Mouse (Mus musculus): ENCODE results near the gene Camta1. TPM values are rescaled to one million over a fixed set of nuclear protein-coding genes. Genes with fewer than 3 reads are reported as not detected.

The Camta1 gene
- polyA plus RNA-seq, 1 experiment from 2014 or later, result 106 TPM

DNA sequence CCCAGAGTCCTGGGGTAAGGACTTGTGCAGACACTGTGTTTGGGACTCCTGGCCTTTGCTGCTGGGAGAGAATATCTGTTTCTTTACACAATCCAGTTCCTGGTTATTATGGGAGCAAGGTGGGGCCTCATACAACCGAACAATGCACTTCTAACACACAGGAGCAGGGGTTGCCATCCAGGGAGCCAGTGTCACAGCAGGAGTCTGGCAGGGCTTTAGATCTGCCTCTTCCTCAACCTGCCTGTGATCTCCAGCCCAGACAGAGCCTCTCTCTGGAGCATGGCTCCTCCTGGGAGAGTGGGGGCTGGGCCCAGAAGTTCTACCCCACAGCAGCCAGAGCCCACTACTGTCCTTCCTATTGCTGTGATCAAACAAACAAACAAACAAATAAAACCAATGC is 483.9 kb downstream of the Camta1 start:
- no peak overlapping the region for H3K27ac ChIP-seq (replicated peaks; ENCODE audit: low read depth, low read length)
- WGBS, result 60% methylated on average over 1 of the region's 1 CpGs
- no peak overlapping the region for H3K9ac ChIP-seq (ENCODE audit: low read length)
- H3K4me3 ChIP-seq (ENCODE audit: low read depth, low read length), result no peak overlapping the region
- H3K4me2 ChIP-seq (ENCODE audit: low read depth, severe bottlenecking), result no peak overlapping the region
- H3K4me1 ChIP-seq (ENCODE audit: control insufficient read depth, insufficient read depth, low read length), result no peaks in the 10 kb centered on the region
- no peaks in the 10 kb centered on the region for H3K9me3 ChIP-seq (ENCODE audit: control insufficient read depth, low read length)
- H3K36me3 ChIP-seq (ENCODE audit: control insufficient read depth, insufficient read depth, low read length), result no peaks in the 10 kb centered on the region
- DNase-seq (ENCODE audit: low spot score) (no peak), ATAC-seq (ENCODE audit: insufficient number of reproducible peaks, low FRiP score, low TSS enrichment, low read depth) (no peak)
- no peaks in the 10 kb centered on the region for H3K27me3 ChIP-seq (ENCODE audit: control insufficient read depth, insufficient read depth, low read length)

DNA sequence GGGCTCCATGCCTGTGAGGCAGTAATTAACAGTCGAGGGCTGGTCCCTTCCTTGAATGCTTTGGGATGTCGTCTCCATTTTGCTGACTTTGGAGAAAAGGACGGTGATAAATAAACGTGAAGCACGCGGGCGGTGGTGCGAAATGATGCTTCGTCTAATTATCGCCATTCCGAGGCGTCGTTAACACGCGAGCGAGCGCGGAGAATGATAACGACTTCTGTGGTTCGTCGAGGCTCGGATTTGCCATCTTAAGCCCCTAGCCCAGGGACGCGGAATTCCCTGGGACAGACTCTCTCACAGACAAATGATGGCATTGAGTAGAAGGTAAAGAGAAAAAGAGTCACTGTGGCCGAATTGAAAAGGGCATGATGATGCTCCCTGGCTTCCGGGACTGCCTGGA is 485.4 kb downstream of the Camta1 start:
- Histone ChIP-seq H3K36me3 (ENCODE audit: control insufficient read depth, insufficient read depth, low read length) (no peaks in the 10 kb centered on the region), H3K4me2 (ENCODE audit: low read depth, severe bottlenecking) (no peak overlapping the region), H3K9me3 (ENCODE audit: control insufficient read depth, low read length) (no peaks in the 10 kb centered on the region), H3K4me1 (ENCODE audit: control insufficient read depth, insufficient read depth, low read length) (no peaks in the 10 kb centered on the region), H3K27ac (replicated peaks; ENCODE audit: low read depth, low read length) (no peak overlapping the region), H3K9ac (ENCODE audit: low read length) (no peak overlapping the region), H3K27me3 (ENCODE audit: control insufficient read depth, insufficient read depth, low read length) (no peaks in the 10 kb centered on the region), H3K4me3 (ENCODE audit: low read depth, low read length) (no peak overlapping the region)
- no peak for DNase-seq (ENCODE audit: low spot score)
- 63% methylated on average over 26 of the region's 26 CpGs for WGBS
- ATAC-seq (ENCODE audit: insufficient number of reproducible peaks, low FRiP score, low TSS enrichment, low read depth), result no peak

DNA sequence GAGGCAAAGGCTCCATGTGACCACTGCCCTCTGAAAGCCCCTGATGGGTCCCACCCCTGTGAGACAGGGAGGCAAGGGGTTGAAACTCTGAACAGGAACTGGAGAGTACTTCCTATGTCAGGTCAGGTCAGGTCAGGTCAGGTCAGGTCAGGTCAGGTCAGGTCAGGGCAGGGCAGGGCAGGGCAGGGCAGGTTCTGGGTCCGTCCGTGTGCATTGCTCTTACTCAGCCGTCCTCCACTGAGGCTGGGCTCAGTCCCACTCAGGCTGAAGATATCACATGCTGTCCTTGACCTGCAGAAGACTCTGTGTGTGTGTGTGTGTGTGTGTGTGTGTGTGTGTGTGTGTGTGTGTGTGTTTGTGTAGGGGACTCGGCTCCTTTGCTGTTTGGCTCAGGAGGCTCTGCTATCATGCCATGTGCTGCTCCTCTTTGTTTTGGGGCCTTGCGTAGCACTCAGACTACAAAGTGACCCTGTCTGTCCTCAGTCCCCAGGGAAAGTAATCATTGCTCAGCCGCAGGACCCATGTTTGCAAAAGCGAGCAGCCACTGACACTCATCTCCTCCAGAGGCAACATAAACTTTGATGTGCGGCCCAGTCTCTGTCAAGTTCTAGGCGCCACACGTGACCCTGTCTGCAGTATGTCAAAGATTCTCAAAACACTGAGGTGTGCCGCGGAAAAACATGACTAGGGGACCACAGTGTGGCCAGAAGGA is 488.7 kb downstream of the Camta1 start:
- H3K9ac ChIP-seq (ENCODE audit: low read length), result no peak overlapping the region
- DNase-seq (ENCODE audit: low spot score), result no peak

DNA sequence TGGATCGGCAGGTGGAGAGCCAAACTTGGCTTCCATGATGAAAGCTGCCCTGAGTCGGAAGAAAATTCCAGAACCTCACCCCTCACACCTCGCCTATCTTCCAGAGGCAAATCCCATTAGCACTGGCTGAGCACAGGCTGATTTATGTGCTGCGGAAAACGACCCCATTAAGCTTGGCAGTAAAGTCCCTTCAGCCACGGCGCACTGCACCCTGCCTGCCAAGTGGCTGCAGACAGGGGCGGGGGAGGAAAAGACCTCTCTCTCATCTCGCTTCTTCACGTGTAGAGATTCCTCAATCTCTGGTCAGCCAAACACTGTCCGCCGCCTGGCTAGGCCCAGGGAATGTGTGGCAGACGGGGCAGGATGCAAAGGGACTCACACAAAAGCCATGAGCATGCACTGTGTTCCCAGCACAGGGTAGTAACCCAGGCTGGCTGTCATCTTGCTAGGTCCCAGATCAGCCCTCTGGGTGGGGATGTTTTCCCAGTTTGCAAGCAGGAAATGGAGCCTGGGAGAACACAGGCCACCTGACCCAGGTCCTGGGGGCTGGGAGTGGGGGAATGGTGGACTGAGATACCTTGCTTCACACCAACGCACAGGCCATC is 494.6 kb downstream of the Camta1 start:
- H3K4me2 ChIP-seq (ENCODE audit: low read depth, severe bottlenecking), result peak overlapping the region; percentile 3
- no peak overlapping the region for H3K27ac ChIP-seq (replicated peaks; ENCODE audit: low read depth, low read length)
- H3K36me3 ChIP-seq (ENCODE audit: control insufficient read depth, insufficient read depth, low read length), result no peaks in the 10 kb centered on the region
- WGBS, result 13% methylated on average over 14 of the region's 14 CpGs
- H3K27me3 ChIP-seq (ENCODE audit: control insufficient read depth, insufficient read depth, low read length), result no peaks in the 10 kb centered on the region
- no peaks in the 10 kb centered on the region for H3K9me3 ChIP-seq (ENCODE audit: control insufficient read depth, low read length)
- peaks cover 14% of the 10 kb centered on the region for H3K4me1 ChIP-seq (ENCODE audit: control insufficient read depth, insufficient read depth, low read length)
- no peak overlapping the region for H3K9ac ChIP-seq (ENCODE audit: low read length)
- no peak overlapping the region for H3K4me3 ChIP-seq (ENCODE audit: low read depth, low read length)
- DNase-seq (ENCODE audit: low spot score) (peak; percentile 72), ATAC-seq (ENCODE audit: insufficient number of reproducible peaks, low FRiP score, low TSS enrichment, low read depth) (no peak)

More for the DNA sequence above, 488.7 kb downstream of the Camta1 start:
- Histone ChIP-seq H3K27me3 (ENCODE audit: control insufficient read depth, insufficient read depth, low read length) (no peaks in the 10 kb centered on the region), H3K4me1 (ENCODE audit: control insufficient read depth, insufficient read depth, low read length) (no peaks in the 10 kb centered on the region), H3K4me2 (ENCODE audit: low read depth, severe bottlenecking) (no peak overlapping the region), H3K4me3 (ENCODE audit: low read depth, low read length) (no peak overlapping the region), H3K9me3 (ENCODE audit: control insufficient read depth, low read length) (no peaks in the 10 kb centered on the region), H3K27ac (replicated peaks; ENCODE audit: low read depth, low read length) (no peak overlapping the region), H3K36me3 (ENCODE audit: control insufficient read depth, insufficient read depth, low read length) (no peaks in the 10 kb centered on the region)
- WGBS, result 65% methylated on average over 12 of the region's 12 CpGs
- ATAC-seq (ENCODE audit: insufficient number of reproducible peaks, low FRiP score, low TSS enrichment, low read depth), result no peak

DNA sequence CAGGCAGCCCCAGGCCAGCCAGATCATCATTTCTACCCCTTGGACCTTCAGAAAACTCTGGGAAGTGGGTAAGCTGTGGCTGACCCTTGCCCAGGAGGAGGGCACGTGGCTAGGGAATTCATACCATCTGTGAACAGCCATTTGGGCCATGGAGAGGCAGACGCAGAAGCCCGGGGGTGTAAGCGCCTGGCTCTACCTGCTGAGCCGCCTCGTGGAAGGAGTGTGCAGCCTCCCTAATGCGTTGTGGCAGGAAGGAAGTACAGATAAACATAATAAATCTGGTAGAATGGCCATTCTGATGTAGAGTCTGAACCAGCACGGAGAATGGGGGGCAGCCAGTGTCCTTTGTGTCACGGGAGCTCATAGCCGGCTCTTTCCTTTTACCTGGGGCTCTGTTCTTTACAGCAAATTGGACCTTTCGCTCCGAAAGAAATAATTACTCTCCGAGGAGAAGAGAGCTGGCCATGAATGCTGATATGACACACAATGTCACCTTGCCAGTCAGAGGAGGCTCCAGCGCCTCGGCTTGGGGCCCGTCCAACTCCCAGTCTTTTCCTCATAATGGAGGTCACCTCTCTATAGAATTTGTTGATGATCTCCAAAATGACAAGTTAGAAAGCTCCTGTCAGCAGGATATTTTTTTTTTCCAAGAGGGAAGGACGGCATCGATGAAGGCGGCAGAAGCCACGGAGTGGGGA is 500.6 kb downstream of the Camta1 start:
- Histone ChIP-seq H3K4me2 (ENCODE audit: low read depth, severe bottlenecking) (no peak overlapping the region), H3K27me3 (ENCODE audit: control insufficient read depth, insufficient read depth, low read length) (no peaks in the 10 kb centered on the region), H3K4me1 (ENCODE audit: control insufficient read depth, insufficient read depth, low read length) (peaks cover 3% of the 10 kb centered on the region; the same call in 1 of the 2 replicates), H3K9ac (ENCODE audit: low read length) (no peak overlapping the region), H3K9me3 (ENCODE audit: control insufficient read depth, low read length) (no peaks in the 10 kb centered on the region), H3K4me3 (ENCODE audit: low read depth, low read length) (no peak overlapping the region), H3K36me3 (ENCODE audit: control insufficient read depth, insufficient read depth, low read length) (no peaks in the 10 kb centered on the region), H3K27ac (replicated peaks; ENCODE audit: low read depth, low read length) (no peak overlapping the region)
- DNase-seq (ENCODE audit: low spot score) (no peak), ATAC-seq (ENCODE audit: insufficient number of reproducible peaks, low FRiP score, low TSS enrichment, low read depth) (no peak)
- WGBS, result 61% methylated on average over 20 of the region's 20 CpGs

DNA sequence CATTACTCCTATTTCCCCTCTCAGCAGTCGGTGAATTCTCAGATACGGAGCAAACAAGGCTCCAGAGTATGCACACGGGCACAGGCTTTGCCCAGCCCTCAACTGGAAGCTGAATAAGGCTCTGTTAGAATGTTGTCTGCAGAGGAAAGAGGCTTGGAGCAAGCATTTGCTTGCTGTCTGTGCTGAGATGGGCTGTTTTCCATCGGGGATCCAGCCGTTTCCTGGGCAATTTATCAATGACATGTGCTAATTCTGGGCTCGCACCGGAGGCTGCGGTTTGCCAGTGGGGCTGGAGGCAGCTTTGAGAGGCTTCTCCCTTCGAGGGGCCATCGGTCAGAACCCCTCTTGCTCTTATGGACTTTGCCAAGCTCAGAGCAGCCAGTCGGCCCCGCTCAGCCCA is 506.2 kb downstream of the Camta1 start:
- 16% methylated on average over 12 of the region's 12 CpGs for WGBS

DNA sequence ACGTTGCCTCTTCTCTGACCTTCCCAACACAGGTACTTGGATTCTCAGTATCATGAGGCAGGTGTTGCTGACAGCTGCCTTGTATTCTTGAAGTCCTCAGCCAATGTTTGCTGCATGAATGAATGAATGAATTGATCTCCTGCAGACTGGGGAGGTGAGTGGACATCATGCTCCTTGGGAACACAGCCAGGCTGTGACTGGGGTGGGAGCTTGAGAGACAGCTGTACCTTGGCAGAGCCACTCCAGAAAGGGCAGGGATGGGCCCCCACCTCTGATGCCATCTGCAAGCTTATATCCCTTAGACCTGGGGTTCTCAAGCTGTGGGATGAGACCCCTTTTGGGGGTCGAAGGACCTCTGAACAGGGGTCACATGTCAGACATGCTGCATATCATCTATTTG is 508.9 kb downstream of the Camta1 start:
- Histone ChIP-seq H3K4me1 (ENCODE audit: control insufficient read depth, insufficient read depth, low read length) (peaks cover 5% of the 10 kb centered on the region; the same call in 1 of the 2 replicates), H3K27me3 (ENCODE audit: control insufficient read depth, insufficient read depth, low read length) (no peaks in the 10 kb centered on the region), H3K27ac (replicated peaks; ENCODE audit: low read depth, low read length) (no peak overlapping the region), H3K4me3 (ENCODE audit: low read depth, low read length) (no peak overlapping the region), H3K36me3 (ENCODE audit: control insufficient read depth, insufficient read depth, low read length) (no peaks in the 10 kb centered on the region), H3K9me3 (ENCODE audit: control insufficient read depth, low read length) (no peaks in the 10 kb centered on the region), H3K4me2 (ENCODE audit: low read depth, severe bottlenecking) (no peak overlapping the region), H3K9ac (ENCODE audit: low read length) (no peak overlapping the region)
- no peak for DNase-seq (ENCODE audit: low spot score)
- 85% methylated on average over 2 of the region's 2 CpGs for WGBS
- no peak for ATAC-seq (ENCODE audit: insufficient number of reproducible peaks, low FRiP score, low TSS enrichment, low read depth)

More for the DNA sequence above, 506.2 kb downstream of the Camta1 start:
- H3K4me1 ChIP-seq (ENCODE audit: control insufficient read depth, insufficient read depth, low read length), result peaks cover 5% of the 10 kb centered on the region; the same call in 1 of the 2 replicates
- H3K9ac ChIP-seq (ENCODE audit: low read length), result no peak overlapping the region
- no peaks in the 10 kb centered on the region for H3K27me3 ChIP-seq (ENCODE audit: control insufficient read depth, insufficient read depth, low read length)
- H3K4me3 ChIP-seq (ENCODE audit: low read depth, low read length), result no peak overlapping the region
- no peak overlapping the region for H3K4me2 ChIP-seq (ENCODE audit: low read depth, severe bottlenecking)
- ATAC-seq (ENCODE audit: insufficient number of reproducible peaks, low FRiP score, low TSS enrichment, low read depth), result no peak
- no peaks in the 10 kb centered on the region for H3K36me3 ChIP-seq (ENCODE audit: control insufficient read depth, insufficient read depth, low read length)
- no peaks in the 10 kb centered on the region for H3K9me3 ChIP-seq (ENCODE audit: control insufficient read depth, low read length)
- no peak for DNase-seq (ENCODE audit: low spot score)
- H3K27ac ChIP-seq (replicated peaks; ENCODE audit: low read depth, low read length), result no peak overlapping the region

DNA sequence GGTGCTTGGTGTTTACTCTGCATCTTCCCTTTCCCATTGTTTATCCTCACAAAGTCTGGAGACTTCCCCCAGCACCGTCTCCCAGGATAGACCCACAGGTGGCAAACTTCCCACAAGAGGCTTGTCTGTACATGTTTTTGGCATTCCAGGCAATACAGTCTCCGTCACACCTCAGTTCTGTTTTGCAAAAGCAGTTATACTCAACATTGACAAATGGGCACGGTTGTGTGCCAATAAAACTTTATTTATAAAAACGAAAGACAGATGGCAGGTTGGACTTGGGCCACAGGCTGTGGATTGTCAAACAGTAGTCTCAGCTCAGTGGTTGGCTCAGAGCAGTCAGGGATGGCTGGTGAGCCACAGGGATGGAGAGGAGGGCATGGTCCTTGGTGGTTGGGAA is 509.4 kb downstream of the Camta1 start:
- 67% methylated on average over 4 of the region's 4 CpGs for WGBS
- Histone ChIP-seq H3K27ac (replicated peaks; ENCODE audit: low read depth, low read length) (no peak overlapping the region), H3K27me3 (ENCODE audit: control insufficient read depth, insufficient read depth, low read length) (no peaks in the 10 kb centered on the region), H3K4me3 (ENCODE audit: low read depth, low read length) (no peak overlapping the region), H3K4me2 (ENCODE audit: low read depth, severe bottlenecking) (no peak overlapping the region), H3K9me3 (ENCODE audit: control insufficient read depth, low read length) (no peaks in the 10 kb centered on the region), H3K36me3 (ENCODE audit: control insufficient read depth, insufficient read depth, low read length) (no peaks in the 10 kb centered on the region), H3K4me1 (ENCODE audit: control insufficient read depth, insufficient read depth, low read length) (peaks cover 5% of the 10 kb centered on the region; the same call in 1 of the 2 replicates), H3K9ac (ENCODE audit: low read length) (no peak overlapping the region)
- no peak for ATAC-seq (ENCODE audit: insufficient number of reproducible peaks, low FRiP score, low TSS enrichment, low read depth)
- DNase-seq (ENCODE audit: low spot score), result no peak

Data from limb, embryonic 11.5 days (tissue).